In genomic region chr1:156617811-156618210, GRCm38 (mm10) we compare ENCODE assay signal across 15 mouse cellular contexts. TPM values are rescaled to one million over a fixed set of nuclear protein-coding genes. Genes with fewer than 3 reads are reported as not detected.
A peak's percentile ranks its signal among the peaks of the same experiment; 100 is the strongest.
DNase-seq lines count a peak whose midpoint lies in the region; ATAC-seq and TF ChIP-seq lines count a peak whose summit lies in the region.
"Had no signal": no experiment of that assay in that cellular context is flagged by ENCODE, and none has a peak within 500 bp of the region (broad histone marks: within the 10 kb centered on the region; RNA-seq: fewer than 3 reads in every experiment).

No protein-coding gene starts in this region.

- no peak for DNase-seq in heart, postnatal 0 days (ENCODE audit: low spot score)
- DNase-seq in heart, postnatal 36 days = no peak
- DNase-seq in neural tube, embryonic 10.5 days (ENCODE audit: extremely low spot score, low spot score) = no peak
- no peak for DNase-seq in cerebellum, postnatal 14 days
- DNase-seq: adrenal gland, adult 2 months; cerebellum, adult 9-10 months; kidney, adult 9 months; thymus, postnatal 36 days had no signal

- no peak for TF ChIP-seq POLR2A in embryonic fibroblast, embryonic 13.5 days (IDR thresholded peaks at IDR 0.05; ENCODE audit: low read depth, low read length)
- no peak for TF ChIP-seq POLR2A in olfactory bulb, adult 2 months (IDR thresholded peaks at IDR 0.05; ENCODE audit: insufficient read depth, low read depth, low read length)

- H3K4me1 ChIP-seq in heart, postnatal 0 days (ENCODE audit: control insufficient read depth, insufficient read depth) = peaks cover 37% of the 10 kb centered on the region
- H3K4me1 ChIP-seq in neural tube, embryonic 13.5 days (replicated peaks) = peaks cover 54% of the 10 kb centered on the region
- peaks cover 27% of the 10 kb centered on the region for H3K4me1 ChIP-seq in embryonic fibroblast, embryonic 13.5 days (ENCODE audit: control insufficient read depth, insufficient read depth, low read length)
- peaks cover 27% of the 10 kb centered on the region for H3K4me1 ChIP-seq in olfactory bulb, adult 2 months (ENCODE audit: control insufficient read depth, insufficient read depth, low read length)

- 0 out of 2 replicates have a peak, but pooled peaks cover 4% of the 10 kb centered on the region for H3K36me3 ChIP-seq in heart, postnatal 0 days (replicated peaks; ENCODE audit: control insufficient read depth, insufficient read depth, low read length)
- H3K36me3 ChIP-seq in neural tube, embryonic 13.5 days = peaks cover 5% of the 10 kb centered on the region

- H3K4me3 ChIP-seq in heart, postnatal 0 days (ENCODE audit: low read depth, low read length) = no peak overlapping the region
- H3K4me3 ChIP-seq in neural tube, embryonic 13.5 days = no peak overlapping the region
- peak overlapping the region; percentile 78 for H3K4me3 ChIP-seq in embryonic fibroblast, embryonic 13.5 days (ENCODE audit: insufficient read depth, low read length)
- H3K4me3 ChIP-seq in olfactory bulb, adult 2 months (ENCODE audit: insufficient read depth, low read depth, low read length) = peak overlapping the region; percentile 35
- H3K4me3 ChIP-seq: limb, embryonic 15.5 days had no signal

- H3K27ac ChIP-seq in heart, postnatal 0 days (ENCODE audit: low read depth) = peak overlapping the region; percentile 58
- H3K27ac ChIP-seq in neural tube, embryonic 13.5 days (replicated peaks) = no peak overlapping the region
- H3K27ac ChIP-seq in embryonic fibroblast, embryonic 13.5 days (ENCODE audit: insufficient read depth, low read length) = peak overlapping the region; percentile 97
- peak overlapping the region; percentile 69 for H3K27ac ChIP-seq in olfactory bulb, adult 2 months (ENCODE audit: insufficient read depth, low read depth, low read length)

- WGBS in heart, postnatal 0 days = 63% methylated on average over 4 of the region's 4 CpGs
- WGBS in neural tube, embryonic 13.5 days = 52% methylated on average over 4 of the region's 4 CpGs
- WGBS in olfactory bulb, adult 2 months = 42% methylated on average over 4 of the region's 4 CpGs

- intact Hi-C loops in heart, postnatal 36 days (cut with DNase I) = no loop called here

- H3K9me3 ChIP-seq in heart, postnatal 0 days (replicated peaks; ENCODE audit: control insufficient read depth, low read length) = no peaks in the 10 kb centered on the region
- H3K9me3 ChIP-seq in neural tube, embryonic 13.5 days = no peaks in the 10 kb centered on the region
- H3K9me3 ChIP-seq: limb, embryonic 15.5 days had no signal

- H3K4me2 ChIP-seq in heart, postnatal 0 days (ENCODE audit: low read depth, low read length) = peak overlapping the region; percentile 37
- 0 out of 2 replicates have a peak overlapping the region, but pooled peaks have one; percentile 11 for H3K4me2 ChIP-seq in neural tube, embryonic 13.5 days
- H3K4me2 ChIP-seq: limb, embryonic 15.5 days had no signal

- no peak for ATAC-seq in heart, postnatal 0 days (ENCODE audit: insufficient read depth, low read depth)
- ATAC-seq in neural tube, embryonic 13.5 days (ENCODE audit: low read depth) = no peak
- ATAC-seq in cerebellum, adult (ENCODE audit: insufficient number of reproducible peaks, low FRiP score, low TSS enrichment) = no peak
- ATAC-seq: hindbrain, postnatal 0 days; Patski had no signal

- TF ChIP-seq CTCF in heart, postnatal 0 days (IDR thresholded peaks at IDR 0.05; ENCODE audit: low read depth) = no peak
- TF ChIP-seq CTCF in embryonic fibroblast, embryonic 13.5 days (IDR thresholded peaks at IDR 0.05; ENCODE audit: borderline replicate concordance, insufficient read depth, low read length) = no peak
- no peak for TF ChIP-seq CTCF in olfactory bulb, adult 2 months (IDR thresholded peaks at IDR 0.05; ENCODE audit: insufficient read depth, low read depth, low read length)

- H3K9ac ChIP-seq in heart, postnatal 0 days (replicated peaks; ENCODE audit: low read depth, low read length) = no peak overlapping the region
- H3K9ac ChIP-seq in neural tube, embryonic 13.5 days = no peak overlapping the region
- H3K9ac ChIP-seq: limb, embryonic 15.5 days had no signal

- no peak for TF ChIP-seq EP300 in heart, postnatal 0 days (IDR thresholded peaks at IDR 0.05; ENCODE audit: low read depth)

- H3K27me3 ChIP-seq in heart, postnatal 0 days (ENCODE audit: control insufficient read depth, insufficient read depth, low read length) = no peaks in the 10 kb centered on the region
- no peaks in the 10 kb centered on the region for H3K27me3 ChIP-seq in neural tube, embryonic 13.5 days
- H3K27me3 ChIP-seq: limb, embryonic 15.5 days; Patski had no signal

RNA-seq across cellular contexts. Expression of gene Tor3a, which starts 56.3 kb away (rescaled TPM):
- 6.5 and 59.8 TPM in 2 replicates for total RNA-seq in heart, postnatal 0 days (2014; rRNA removed; ENCODE audit: low replicate concordance)
- polyA plus RNA-seq in heart, postnatal 0 days (2015; fragmentation: Nextera tagmentation; extraction: Ambion mirVana) = 7.1 and 7.6 TPM in 2 replicates
- total RNA-seq in heart, postnatal 36 days (2021) = 10 to 100 TPM; 10.8 to 14.2 TPM
- 2.4 and 3.2 TPM in 2 replicates for polyA plus RNA-seq in neural tube, embryonic 13.5 days (2015; fragmentation: Nextera tagmentation; extraction: Ambion mirVana)
- polyA plus RNA-seq in embryonic fibroblast, embryonic 13.5 days (2011; ENCODE audit: insufficient read length, low read depth, missing spikeins) = 25.3 and 30.7 TPM in 2 replicates
- polyA plus RNA-seq in olfactory bulb, adult 2 months (2012; ENCODE audit: insufficient read depth, insufficient read length, low replicate concordance, missing spikeins) = not detected in 2 replicates

RNA-seq across cellular contexts. Expression of gene Abl2, which starts 59.2 kb away (rescaled TPM):
- total RNA-seq in heart, postnatal 0 days (2014; rRNA removed; ENCODE audit: low replicate concordance) = 11.7 and 12.9 TPM in 2 replicates
- polyA plus RNA-seq in heart, postnatal 0 days (2015; fragmentation: Nextera tagmentation; extraction: Ambion mirVana) = 1.7 and 2.0 TPM in 2 replicates
- total RNA-seq in heart, postnatal 36 days (2021) = 10 to 100 TPM; 21.0 to 21.5 TPM
- 5.4 and 6.1 TPM in 2 replicates for polyA plus RNA-seq in neural tube, embryonic 13.5 days (2015; fragmentation: Nextera tagmentation; extraction: Ambion mirVana)
- 22.4 and 28.6 TPM in 2 replicates for polyA plus RNA-seq in embryonic fibroblast, embryonic 13.5 days (2011; ENCODE audit: insufficient read length, low read depth, missing spikeins)
- 116 TPM in 1 of 2 replicates, not detected in the other for polyA plus RNA-seq in olfactory bulb, adult 2 months (2012; ENCODE audit: insufficient read depth, insufficient read length, low replicate concordance, missing spikeins)

Comparison
In these comparisons a context has a peak if more than half of its experiments do, and no peak if none do; other contexts are left out.
1. H3K4me3 ChIP-seq: peak in embryonic fibroblast, embryonic 13.5 days (single experiment) and olfactory bulb, adult 2 months (single experiment); none in heart, postnatal 0 days (single experiment) and neural tube, embryonic 13.5 days (single experiment).